Mouse (Mus musculus) hindlimb bud, embryonic 11.5 days (tissue): ENCODE results near the gene Nampt.
"Not testable (repeated sequence)": the region's sequence is repeated elsewhere in the genome, so short reads cannot be mapped to it uniquely, and the experiment has no call there.

Experiments used
- DNase-seq: peaks from one replicate; pipeline ENCODE4 v3.0.0-alpha.2; 2012; ENCODE audit warnings: low read depth, low spot score; ENCODE audit errors: extremely low spot score

Gene Nampt

DNA sequence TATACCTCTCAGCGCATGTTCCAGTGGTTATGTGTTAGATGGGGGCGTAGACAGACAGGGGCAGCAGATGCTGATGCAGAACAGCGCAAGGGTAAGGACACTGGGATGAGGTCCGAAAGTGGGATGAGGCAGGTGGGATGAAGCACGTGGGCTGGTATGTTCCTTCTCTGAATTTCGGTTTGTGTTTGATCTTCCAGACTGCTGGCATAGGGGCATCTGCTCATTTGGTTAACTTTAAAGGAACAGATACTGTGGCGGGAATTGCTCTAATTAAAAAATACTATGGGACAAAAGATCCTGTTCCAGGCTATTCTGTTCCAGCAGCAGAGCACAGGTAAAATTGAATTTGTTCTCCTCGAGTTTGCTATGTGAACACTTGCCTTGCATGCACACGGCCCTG is 19.6 kb downstream of the Nampt start:
- no peak for DNase-seq

DNA sequence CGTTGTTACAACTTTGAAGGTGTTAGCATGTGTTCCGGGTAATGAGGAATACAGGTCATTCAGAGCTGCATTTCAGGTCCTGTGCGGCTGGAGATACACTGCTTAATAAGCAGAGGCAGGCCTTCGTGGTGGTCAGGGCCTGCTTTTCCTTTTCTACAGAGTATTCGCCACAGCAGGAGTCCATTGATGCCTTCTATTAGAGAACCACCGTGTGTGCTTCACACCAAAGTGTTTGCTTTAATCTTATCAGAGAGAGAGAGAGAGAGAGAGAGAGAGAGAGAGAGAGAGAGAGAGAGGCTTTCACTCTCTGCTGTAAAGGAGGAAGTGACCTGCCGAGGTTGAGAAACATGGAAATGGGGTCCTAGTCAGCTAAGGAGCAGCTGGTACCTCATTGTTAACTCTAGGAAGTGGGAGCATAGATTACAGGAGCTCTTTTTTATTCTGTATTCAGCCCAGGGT is 22.1 kb downstream of the Nampt start:
- DNase-seq, result no peak

- DNase-seq, result no peak
These were observed 27.0 kb downstream of the Nampt start for GRCm38 (mm10) chr12:32846325-32846724.

GRCm38 (mm10) chr12:32853757-32854156 is 34.4 kb downstream of the Nampt start:
- DNase-seq, result no peak

- no peak for DNase-seq
These were observed 35.5 kb downstream of the Nampt start for GRCm38 (mm10) chr12:32854866-32855265.

GRCm38 (mm10) chr12:32855398-32855797 is 36.1 kb downstream of the Nampt start:
- no peak for DNase-seq

DNA sequence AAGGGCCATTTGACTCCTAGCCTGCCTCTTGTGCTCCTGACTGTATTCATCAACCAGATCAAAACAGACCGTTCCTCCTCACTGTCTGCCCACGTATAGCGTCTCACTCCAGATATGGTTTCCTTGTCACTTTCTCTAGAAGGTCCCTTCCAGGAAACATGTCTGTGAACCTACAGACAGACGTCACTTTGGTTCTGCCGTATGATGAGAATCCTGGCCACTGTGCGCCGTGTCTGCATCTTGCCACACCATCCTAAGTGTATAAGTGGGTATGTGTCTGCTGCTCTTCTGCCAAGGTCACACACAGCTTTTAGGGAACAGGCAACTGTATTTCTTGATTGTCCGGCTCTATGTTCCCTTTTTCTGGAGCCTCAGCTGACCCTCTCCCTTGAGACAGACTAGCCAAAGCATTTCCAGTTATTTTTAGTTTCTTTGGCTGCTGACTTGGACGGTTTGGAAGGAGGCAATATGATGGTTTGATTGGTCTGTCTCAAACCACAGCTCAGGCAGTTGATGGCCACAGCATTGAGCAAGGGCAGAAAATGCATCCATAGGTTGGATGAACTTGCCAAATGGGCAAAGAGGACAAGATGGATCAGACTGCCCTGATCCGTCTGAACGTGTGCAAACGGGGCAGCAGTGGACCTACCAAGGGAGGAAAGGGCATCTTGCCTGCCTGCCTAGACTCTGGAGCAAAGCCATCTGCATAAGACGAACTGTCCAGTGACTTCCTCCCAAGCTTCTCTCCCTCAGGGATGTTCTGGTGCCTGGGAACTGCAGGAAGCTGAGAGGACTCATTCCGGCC is 37.6 kb downstream of the Nampt start:
- DNase-seq, result no peak

- DNase-seq, result no peak
These were observed 39.1 kb downstream of the Nampt start for GRCm38 (mm10) chr12:32858444-32858843.

DNA sequence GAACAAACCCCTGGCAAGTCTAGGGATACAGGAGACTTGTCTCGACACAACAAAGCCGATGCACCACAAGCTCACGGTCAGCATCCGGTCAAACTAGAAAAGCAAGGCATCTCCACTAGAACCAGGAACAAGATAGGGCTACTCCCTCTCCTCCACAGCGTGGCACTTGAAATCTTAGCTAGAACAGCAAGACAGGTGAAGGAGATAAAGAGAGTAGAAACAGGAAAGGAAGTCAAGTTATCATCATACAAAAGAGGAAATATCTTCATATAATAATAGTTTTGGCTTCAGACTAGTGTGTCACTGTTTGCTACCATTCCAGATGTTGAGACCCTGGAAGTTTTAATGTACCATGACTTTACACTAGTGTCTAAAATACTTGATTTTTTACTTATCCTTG is 41.5 kb downstream of the Nampt start:
- no peak for DNase-seq

DNA sequence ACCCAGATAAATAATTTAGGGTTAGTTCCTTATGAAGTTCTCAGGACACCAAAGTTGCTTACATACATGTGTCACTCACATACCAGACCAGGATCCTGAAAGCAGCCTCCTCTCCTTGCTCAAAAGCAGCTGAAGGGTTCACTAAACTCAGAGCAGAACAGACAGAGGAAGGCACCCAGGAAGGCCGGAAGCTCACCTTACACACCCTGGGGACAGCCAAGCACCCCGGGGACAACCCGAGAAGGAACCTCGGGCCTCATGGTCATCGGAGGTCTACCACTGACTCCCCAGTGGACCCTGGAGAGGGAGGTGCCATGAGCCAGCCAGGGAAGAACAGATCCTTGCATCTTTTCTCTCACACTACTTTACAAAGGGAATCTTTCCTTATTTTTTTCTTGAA is 51.5 kb downstream of the Nampt start:
- DNase-seq, result no peak

GRCm38 (mm10) chr12:32877500-32877899 is 58.2 kb downstream of the Nampt start:
- no peak for DNase-seq

DNA sequence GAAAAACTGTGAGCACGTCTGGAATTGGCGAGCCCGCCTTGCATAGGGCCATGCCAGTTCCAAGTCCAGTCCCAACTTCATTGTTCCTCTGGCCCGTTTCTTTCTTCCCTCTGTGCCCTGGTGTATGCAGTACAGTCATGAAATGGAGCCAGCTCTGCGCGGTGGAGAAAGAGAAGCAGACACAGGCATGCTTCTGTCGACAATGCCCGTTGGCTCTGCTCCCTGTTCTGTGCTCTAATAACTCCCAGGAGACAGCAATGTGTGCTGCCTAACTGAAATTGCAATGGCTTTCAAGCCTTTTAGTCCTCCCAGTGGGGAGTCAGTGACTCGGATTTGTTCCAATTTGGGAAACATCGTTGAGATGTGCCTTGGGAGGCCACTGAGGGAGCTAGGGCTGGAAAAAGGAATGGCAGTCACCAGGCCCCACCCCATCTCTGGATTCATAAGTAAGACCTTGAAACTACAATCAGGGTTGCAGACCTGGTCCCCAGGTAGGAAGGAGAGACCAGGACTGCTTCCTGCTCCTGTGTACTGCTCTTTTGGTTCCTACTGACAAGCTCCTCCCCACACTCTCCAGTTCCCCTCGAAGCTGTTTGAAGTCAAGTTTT is 58.7 kb downstream of the Nampt start:
- DNase-seq, result no peak

DNA sequence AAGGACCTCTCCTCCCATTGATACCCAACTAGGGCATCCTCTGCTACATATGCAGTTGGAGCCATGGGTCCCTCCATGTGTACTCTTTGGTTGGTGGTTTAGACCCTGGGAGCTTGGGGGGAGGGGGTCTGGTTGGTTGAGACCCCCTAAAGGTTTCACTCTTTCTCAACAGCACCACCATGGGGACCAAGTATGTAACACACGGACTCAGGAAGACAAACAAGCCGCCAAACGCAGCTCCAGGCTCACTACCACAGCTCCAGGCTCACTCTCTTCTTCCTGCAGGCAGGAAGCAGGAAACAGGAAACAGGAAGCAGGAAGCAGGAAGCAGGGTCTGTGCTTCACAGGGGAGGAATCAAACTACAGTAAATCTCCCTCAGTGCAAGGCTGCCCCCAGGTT is 60.0 kb downstream of the Nampt start:
- no peak for DNase-seq

- no peak for DNase-seq
These were observed 65.0 kb downstream of the Nampt start for GRCm38 (mm10) chr12:32884356-32884755.

- no peak for DNase-seq
These were observed 65.7 kb downstream of the Nampt start for GRCm38 (mm10) chr12:32885041-32885440.

DNA sequence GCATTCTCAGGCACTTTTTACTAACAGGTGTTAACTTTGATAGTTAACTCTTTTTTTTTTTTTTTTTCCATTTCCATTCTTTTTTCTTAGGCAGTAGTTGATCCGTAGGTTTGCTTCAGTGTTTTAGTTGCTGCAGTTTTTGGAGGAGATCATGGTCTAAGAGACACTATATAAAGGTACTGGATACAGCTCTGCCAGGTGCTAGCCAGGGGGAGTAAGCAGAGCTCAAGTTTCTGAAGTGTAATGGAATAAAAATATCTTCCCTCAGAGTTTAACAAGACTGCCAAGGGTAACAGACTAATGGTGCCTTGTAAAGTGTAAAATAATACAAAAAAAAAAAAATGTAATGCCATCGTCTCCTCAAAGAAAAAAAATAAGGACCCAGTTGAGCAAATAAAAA is 67.0 kb downstream of the Nampt start:
- no peak for DNase-seq

DNA sequence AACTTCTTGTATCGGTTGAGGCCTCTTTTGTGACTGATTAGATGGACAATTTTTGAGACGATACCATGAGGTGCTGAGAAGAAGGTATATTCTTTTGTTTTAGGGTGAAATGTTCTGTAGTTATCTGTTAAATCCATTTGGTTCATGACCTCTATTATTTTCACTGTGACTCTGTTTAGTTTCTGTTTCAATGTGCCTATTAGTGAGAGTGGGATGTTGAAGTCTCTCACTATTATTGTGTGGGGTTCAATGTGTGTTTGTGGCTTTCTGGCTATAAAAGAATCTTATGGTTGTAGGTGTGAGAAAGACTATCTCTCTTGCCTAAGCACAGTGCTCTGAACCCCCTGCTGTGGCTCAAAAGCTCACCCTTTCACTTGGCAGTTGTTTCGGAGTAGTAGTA is 68.9 kb downstream of the Nampt start:
- DNase-seq, result no peak

GRCm38 (mm10) chr12:32889846-32890245 is 70.5 kb downstream of the Nampt start:
- DNase-seq, result no peak

DNA sequence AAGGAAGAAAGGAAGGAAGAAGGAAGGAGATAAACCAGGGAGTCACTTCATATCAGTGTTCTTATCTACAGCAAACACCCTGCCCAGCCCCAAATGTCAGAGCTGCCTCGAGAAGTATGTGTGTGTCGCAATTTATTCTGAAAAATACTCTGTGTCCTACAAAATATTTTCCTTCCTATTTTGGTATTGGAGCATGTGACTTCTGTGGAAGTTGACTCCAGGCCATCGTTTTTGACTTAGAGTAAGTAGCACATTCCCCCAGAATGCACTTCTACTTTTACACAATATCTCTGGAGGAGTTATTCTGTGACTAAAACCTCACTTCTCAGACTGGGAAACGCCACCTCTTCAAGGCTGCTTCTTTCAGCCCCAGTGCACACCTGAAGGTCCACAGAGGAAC is 71.1 kb downstream of the Nampt start:
- no peak for DNase-seq

DNA sequence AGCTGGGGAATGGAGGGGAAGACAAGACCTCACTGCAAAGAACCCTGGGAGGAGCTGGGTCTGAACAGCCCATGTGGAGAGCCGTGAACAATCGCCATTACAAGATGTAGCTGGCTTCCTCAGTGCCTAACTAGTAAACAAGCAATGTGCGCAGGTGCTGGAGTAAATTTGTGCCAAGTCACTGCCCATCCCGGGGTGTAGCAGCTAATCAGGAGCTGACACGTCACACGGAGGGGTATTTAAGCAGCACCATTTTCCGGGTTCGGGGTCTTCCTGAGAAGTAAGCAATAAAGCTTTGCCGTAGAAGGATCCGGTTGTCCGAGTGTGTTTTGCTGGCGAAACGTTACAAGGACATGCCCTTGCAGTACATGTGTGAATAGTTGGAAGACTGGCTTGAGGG is 71.9 kb downstream of the Nampt start:
- DNase-seq, result not testable (repeated sequence)

DNA sequence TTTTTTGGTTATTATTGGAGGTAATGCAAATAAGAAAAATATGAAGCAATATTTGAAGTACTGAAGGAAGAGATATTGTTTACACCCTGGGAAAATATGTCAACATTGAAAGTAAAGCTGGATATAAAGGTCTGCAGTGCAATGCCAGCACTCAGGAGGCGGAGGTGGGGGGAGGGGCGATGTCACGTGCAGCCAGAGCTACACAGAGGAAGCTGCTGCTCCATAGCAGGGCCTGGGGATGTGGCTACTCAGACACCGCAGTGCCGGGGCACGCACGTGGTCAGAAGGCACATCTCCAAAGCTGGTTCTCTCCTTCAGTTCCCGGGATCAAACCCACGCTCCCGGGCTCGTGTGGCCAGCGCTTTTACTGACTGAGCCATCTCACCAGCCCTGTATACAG is 73.9 kb downstream of the Nampt start:
- DNase-seq, result no peak

DNA sequence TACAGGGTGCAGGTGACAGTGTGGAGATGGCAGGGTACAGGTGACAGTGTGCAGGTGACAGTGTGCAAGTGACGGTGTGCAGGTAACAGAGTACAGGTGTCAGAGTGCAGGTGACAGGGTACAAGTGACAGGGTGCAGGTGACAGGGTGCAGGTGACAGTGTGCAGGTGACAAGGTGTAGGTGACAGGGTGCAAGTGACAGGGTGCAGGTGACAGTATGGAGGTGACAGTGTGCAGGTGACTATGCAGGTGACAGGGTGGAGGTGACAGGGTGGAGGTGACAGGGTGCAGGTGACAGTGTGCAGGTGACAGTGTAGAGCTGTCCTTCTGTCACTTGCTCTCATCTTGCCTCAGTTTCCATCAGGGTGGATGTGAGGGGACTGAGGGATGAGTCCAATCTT is 76.5 kb downstream of the Nampt start:
- DNase-seq, result no peak

DNA sequence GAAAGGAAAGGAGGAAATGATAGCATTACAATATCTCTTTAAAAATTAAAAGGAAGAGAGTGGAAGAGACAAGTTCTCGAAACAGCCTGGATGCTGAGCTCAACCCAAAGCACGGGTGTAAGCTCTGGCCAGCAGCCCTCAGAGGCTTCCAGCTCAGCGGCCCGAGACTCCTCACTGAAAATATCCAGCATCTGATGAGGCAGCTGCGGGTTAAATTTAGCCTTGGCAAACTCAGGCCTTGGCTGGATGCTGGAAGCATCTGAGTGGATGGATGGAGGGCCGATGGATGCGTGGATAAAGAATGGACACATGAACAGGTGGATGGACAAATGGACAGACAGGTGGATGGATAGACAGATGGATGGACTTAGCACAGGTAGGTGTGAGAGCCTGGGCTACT is 77.2 kb downstream of the Nampt start:
- DNase-seq, result no peak
